ENCODE assay signal across 10 mouse cellular contexts in the genomic region with DNA sequence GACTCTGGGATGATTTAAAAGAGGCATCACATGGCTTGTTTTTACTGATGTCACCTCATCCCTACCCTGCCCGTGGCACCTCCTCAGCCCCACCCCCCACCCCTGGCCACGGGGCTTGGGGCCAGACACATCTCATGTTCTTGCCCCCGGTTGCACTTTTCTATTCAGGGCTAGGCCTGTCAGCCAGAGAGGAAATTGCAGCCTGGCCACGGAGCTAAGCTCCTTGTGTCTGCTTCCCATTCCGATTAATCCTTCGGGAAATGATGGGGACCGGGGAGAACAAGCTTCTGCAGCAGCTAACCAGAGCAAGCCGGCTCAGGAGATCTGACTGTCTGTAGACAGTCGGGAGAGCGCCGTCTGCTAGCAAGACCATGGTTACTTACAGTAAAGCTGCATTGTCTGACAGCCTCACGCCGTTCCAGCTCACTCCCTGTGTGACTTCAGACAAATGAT. TPM values are rescaled to one million over a fixed set of nuclear protein-coding genes. Genes with fewer than 3 reads are reported as not detected.
DNase-seq lines count a peak whose midpoint lies in the region; ATAC-seq and TF ChIP-seq lines count a peak whose summit lies in the region.
"Had no signal": no experiment of that assay in that cellular context is flagged by ENCODE, and none has a peak within 500 bp of the region (broad histone marks: within the 10 kb centered on the region; RNA-seq: fewer than 3 reads in every experiment).

No protein-coding gene starts in this region.

- H3K27me3 ChIP-seq in neural tube, embryonic 11.5 days (ENCODE audit: control insufficient read depth, insufficient read depth, low read length) = no peaks in the 10 kb centered on the region
- no peaks in the 10 kb centered on the region for H3K27me3 ChIP-seq in hindbrain, postnatal 0 days (ENCODE audit: insufficient read depth, low read length)
- no peaks in the 10 kb centered on the region for H3K27me3 ChIP-seq in liver, embryonic 12.5 days (replicated peaks)
- H3K27me3 ChIP-seq: liver, embryonic 13.5 days had no signal

- no peaks in the 10 kb centered on the region for H3K4me1 ChIP-seq in neural tube, embryonic 11.5 days (ENCODE audit: control insufficient read depth, insufficient read depth, low read length)
- no peaks in the 10 kb centered on the region; the same call in 1 of the 2 replicates for H3K4me1 ChIP-seq in hindbrain, postnatal 0 days (ENCODE audit: insufficient read depth, low read length)
- no peaks in the 10 kb centered on the region for H3K4me1 ChIP-seq in liver, embryonic 12.5 days
- H3K4me1 ChIP-seq: liver, embryonic 13.5 days had no signal

- 0 out of 2 replicates have a peak overlapping the region, but pooled peaks have one; percentile 4 for H3K9ac ChIP-seq in neural tube, embryonic 11.5 days (ENCODE audit: low read length)
- H3K9ac ChIP-seq in hindbrain, postnatal 0 days (replicated peaks; ENCODE audit: low read length) = peak overlapping the region; percentile 24; the same call in 1 of the 2 replicates
- H3K9ac ChIP-seq in liver, embryonic 12.5 days = no peak overlapping the region
- H3K9ac ChIP-seq: liver, embryonic 13.5 days had no signal

- H3K4me2 ChIP-seq in neural tube, embryonic 11.5 days (ENCODE audit: low read depth) = no peak overlapping the region
- H3K4me2 ChIP-seq in hindbrain, postnatal 0 days (ENCODE audit: low read depth, low read length) = no peak overlapping the region
- H3K4me2 ChIP-seq in liver, embryonic 12.5 days = no peak overlapping the region
- H3K4me2 ChIP-seq: liver, embryonic 13.5 days had no signal

- H3K36me3 ChIP-seq in neural tube, embryonic 11.5 days (ENCODE audit: control insufficient read depth, insufficient read depth, low read length) = peaks cover 4% of the 10 kb centered on the region
- peaks cover 19% of the 10 kb centered on the region; the same call in 1 of the 2 replicates for H3K36me3 ChIP-seq in hindbrain, postnatal 0 days (ENCODE audit: insufficient read depth, low read length)
- H3K36me3 ChIP-seq in liver, embryonic 12.5 days = peaks cover 90% of the 10 kb centered on the region

- H3K4me3 ChIP-seq in neural tube, embryonic 11.5 days (ENCODE audit: low read depth, low read length) = no peak overlapping the region
- no peak overlapping the region for H3K4me3 ChIP-seq in hindbrain, postnatal 0 days (ENCODE audit: low read length)
- no peak overlapping the region for H3K4me3 ChIP-seq in liver, embryonic 12.5 days
- H3K4me3 ChIP-seq: liver, embryonic 13.5 days had no signal

- peak; percentile 25 for DNase-seq in neural tube, embryonic 11.5 days (ENCODE audit: low spot score)
- DNase-seq in neural tube, embryonic 10.5 days (ENCODE audit: extremely low spot score, low spot score) = no peak
- peak; percentile 84 for DNase-seq in gastrocnemius, adult 18-20 months (ENCODE audit: low spot score)
- DNase-seq in hindbrain, postnatal 0 days (ENCODE audit: low spot score) = peak; percentile 63
- peak; percentile 4 for DNase-seq in lung, postnatal 25 days (ENCODE audit: low spot score)
- DNase-seq in urinary bladder, adult 18-20 months (ENCODE audit: low spot score in 2 of 2) = no peak
- DNase-seq: liver, embryonic 13.5 days had no signal

- ATAC-seq in neural tube, embryonic 11.5 days (ENCODE audit: insufficient read depth, low FRiP score, low TSS enrichment) = no peak
- ATAC-seq in hindbrain, postnatal 0 days = peak; percentile 70
- ATAC-seq in erythroblast, adult 5-6 weeks (replicated peaks; ENCODE audit: low FRiP score, poor library complexity, severe bottlenecking) = no peak
- ATAC-seq in liver, embryonic 12.5 days = no peak

- peak overlapping the region; percentile 53; the same call in 1 of the 2 replicates for H3K27ac ChIP-seq in neural tube, embryonic 11.5 days (ENCODE audit: low read depth, low read length)
- H3K27ac ChIP-seq in hindbrain, postnatal 0 days = peak overlapping the region; percentile 72
- no peak overlapping the region for H3K27ac ChIP-seq in liver, embryonic 12.5 days
- H3K27ac ChIP-seq: liver, embryonic 13.5 days had no signal

- TF ChIP-seq CTCF in hindbrain, postnatal 0 days (IDR thresholded peaks at IDR 0.05; ENCODE audit: low read depth) = no peak

- 66% methylated on average over 13 of the region's 13 CpGs for WGBS in neural tube, embryonic 11.5 days
- WGBS in hindbrain, postnatal 0 days = 33% methylated on average over 13 of the region's 13 CpGs
- 75% methylated on average over 13 of the region's 13 CpGs for WGBS in liver, embryonic 12.5 days (ENCODE audit: insufficient replicate concordance)

- no peaks in the 10 kb centered on the region for H3K9me3 ChIP-seq in neural tube, embryonic 11.5 days (ENCODE audit: control insufficient read depth, low read length)
- H3K9me3 ChIP-seq in hindbrain, postnatal 0 days (ENCODE audit: low read length) = no peaks in the 10 kb centered on the region
- H3K9me3 ChIP-seq in liver, embryonic 12.5 days (replicated peaks) = no peaks in the 10 kb centered on the region
- H3K9me3 ChIP-seq: G1E; liver, embryonic 13.5 days had no signal

RNA-seq across cellular contexts. Expression of gene Pgpep1l, which starts 40.7 kb away (rescaled TPM):
- not detected in 2 replicates for polyA plus RNA-seq in neural tube, embryonic 11.5 days (2014; fragmentation: Nextera tagmentation; extraction: Ambion mirVana)
- total RNA-seq in gastrocnemius, adult 18-20 months (2021) = 1 to 10 TPM; 4.2 to 4.6 TPM
- 0.68 TPM in 1 of 2 replicates, not detected in the other for total RNA-seq in hindbrain, postnatal 0 days (2014; rRNA removed)
- polyA plus RNA-seq in hindbrain, postnatal 0 days (2015; fragmentation: Nextera tagmentation; extraction: Ambion mirVana) = 0.24 TPM in 1 of 2 replicates, not detected in the other
- total RNA-seq in erythroblast, adult 5-6 weeks (2015; ENCODE audit: low replicate concordance) = not detected in 2 replicates
- total RNA-seq in erythroblast, adult 5-6 weeks (2017; ENCODE audit: low replicate concordance) = not detected in 2 replicates
- not detected in 2 replicates for polyA plus RNA-seq in liver, embryonic 12.5 days (2016; fragmentation: Nextera tagmentation; extraction: Ambion mirVana)
- total RNA-seq: G1E had no signal
- polyA plus RNA-seq: liver, embryonic 13.5 days had no signal

RNA-seq across cellular contexts. Expression of gene Fam169b, which starts 50.3 kb away (rescaled TPM):
- polyA plus RNA-seq in neural tube, embryonic 11.5 days (2014; fragmentation: Nextera tagmentation; extraction: Ambion mirVana) = 0.42 and 0.70 TPM in 2 replicates
- under 1 TPM; 0.14 to 0.23 TPM for total RNA-seq in gastrocnemius, adult 18-20 months (2021)
- 0.21 TPM in 1 of 2 replicates, not detected in the other for total RNA-seq in hindbrain, postnatal 0 days (2014; rRNA removed)
- 0.15 TPM in 1 of 2 replicates, not detected in the other for polyA plus RNA-seq in hindbrain, postnatal 0 days (2015; fragmentation: Nextera tagmentation; extraction: Ambion mirVana)
- total RNA-seq in erythroblast, adult 5-6 weeks (2015; ENCODE audit: low replicate concordance) = not detected in 2 replicates
- total RNA-seq in erythroblast, adult 5-6 weeks (2017; ENCODE audit: low replicate concordance) = 0.60 TPM in 1 of 2 replicates, not detected in the other
- polyA plus RNA-seq in liver, embryonic 12.5 days (2016; fragmentation: Nextera tagmentation; extraction: Ambion mirVana) = 0.12 and 0.24 TPM in 2 replicates
- polyA plus RNA-seq: G1E had no signal

Comparison
In these comparisons a context has a peak if more than half of its experiments do, and no peak if none do; other contexts are left out.
1. DNase-seq: peak in neural tube, embryonic 11.5 days (single experiment), gastrocnemius, adult 18-20 months (single experiment), hindbrain, postnatal 0 days (single experiment) and lung, postnatal 25 days (single experiment); none in neural tube, embryonic 10.5 days (single experiment) and urinary bladder, adult 18-20 months (0 of 2).